ENCODE assay signal across 9 mouse cellular contexts in genomic region chr9:82976219-82976618, GRCm38 (mm10). TPM values are rescaled to one million over a fixed set of nuclear protein-coding genes. Genes with fewer than 3 reads are reported as not detected.
DNase-seq lines count a peak whose midpoint lies in the region; ATAC-seq and TF ChIP-seq lines count a peak whose summit lies in the region.
"Had no signal": no experiment of that assay in that cellular context is flagged by ENCODE, and none has a peak within 500 bp of the region (broad histone marks: within the 10 kb centered on the region; RNA-seq: fewer than 3 reads in every experiment).

No protein-coding gene starts in this region.

- intact Hi-C loops in heart, postnatal 25 days (cut with DNase I): loop anchor here (5.0 to 10.0 kb wide), 2 partner anchors 166 to 279 kb away; no protein-coding TSS in a partner anchor
- intact Hi-C loops in left cerebral cortex, postnatal 10 days (cut with DNase I): loop anchor here (5.0 to 10.0 kb wide), 4 partner anchors 139 to 399 kb away; partner anchors contain the start of gene Hmgn3

- WGBS in heart, embryonic 13.5 days: under 1% methylated on average over 9 of the region's 9 CpGs
- under 1% methylated on average over 9 of the region's 9 CpGs for WGBS in forebrain, embryonic 16.5 days
- 3% methylated on average over 9 of the region's 9 CpGs for WGBS in liver, postnatal 0 days (ENCODE audit: insufficient replicate concordance)

- no peak for TF ChIP-seq EP300 in liver, postnatal 0 days (IDR thresholded peaks at IDR 0.05; ENCODE audit: low read depth)

- no peaks in the 10 kb centered on the region for H3K9me3 ChIP-seq in heart, embryonic 13.5 days
- H3K9me3 ChIP-seq in G1E (replicated peaks): no peaks in the 10 kb centered on the region
- H3K9me3 ChIP-seq in forebrain, embryonic 16.5 days (ENCODE audit: control insufficient read depth, low read length): no peaks in the 10 kb centered on the region
- no peaks in the 10 kb centered on the region for H3K9me3 ChIP-seq in liver, postnatal 0 days (ENCODE audit: low read length)

- no peaks in the 10 kb centered on the region for H3K27me3 ChIP-seq in heart, embryonic 13.5 days (replicated peaks)
- H3K27me3 ChIP-seq in G1E (ENCODE audit: insufficient read depth, low read length): no peaks in the 10 kb centered on the region
- H3K27me3 ChIP-seq in forebrain, embryonic 16.5 days (replicated peaks; ENCODE audit: control insufficient read depth, insufficient read depth, low read length): no peaks in the 10 kb centered on the region
- H3K27me3 ChIP-seq in liver, postnatal 0 days (ENCODE audit: insufficient read depth, low read length): no peaks in the 10 kb centered on the region
- H3K27me3 ChIP-seq: Patski had no signal

- no peak for ATAC-seq in heart, embryonic 13.5 days (ENCODE audit: extremely low read depth, insufficient number of reproducible peaks, low FRiP score, low TSS enrichment)
- ATAC-seq in G1E (ENCODE audit: extremely low read depth, insufficient number of reproducible peaks, low FRiP score, poor library complexity, severe bottlenecking): no peak
- no peak for ATAC-seq in forebrain, embryonic 16.5 days
- no peak for ATAC-seq in liver, postnatal 0 days

- H3K4me3 ChIP-seq in heart, embryonic 13.5 days: peak overlapping the region; percentile 95
- peak overlapping the region; percentile 88 for H3K4me3 ChIP-seq in G1E (ENCODE audit: low read depth, low read length)
- H3K4me3 ChIP-seq in forebrain, embryonic 16.5 days (replicated peaks; ENCODE audit: low read length): peak overlapping the region; percentile 94
- peak overlapping the region; percentile 89 for H3K4me3 ChIP-seq in liver, postnatal 0 days (ENCODE audit: low read depth, low read length)

- H3K4me2 ChIP-seq in heart, embryonic 13.5 days: peak overlapping the region; percentile 84
- peak overlapping the region; percentile 44 for H3K4me2 ChIP-seq in forebrain, embryonic 16.5 days (ENCODE audit: low read length)
- peak overlapping the region; percentile 76 for H3K4me2 ChIP-seq in liver, postnatal 0 days (ENCODE audit: low read depth, low read length)

- H3K9ac ChIP-seq in heart, embryonic 13.5 days: peak overlapping the region; percentile 98
- H3K9ac ChIP-seq in forebrain, embryonic 16.5 days (replicated peaks; ENCODE audit: low read depth, low read length): peak overlapping the region; percentile 99
- peak overlapping the region; percentile 86 for H3K9ac ChIP-seq in liver, postnatal 0 days (replicated peaks)

- H3K27ac ChIP-seq in heart, embryonic 13.5 days (replicated peaks): peak overlapping the region; percentile 100
- H3K27ac ChIP-seq in forebrain, embryonic 16.5 days (ENCODE audit: low read length): peak overlapping the region; percentile 100
- H3K27ac ChIP-seq in liver, postnatal 0 days (ENCODE audit: low read depth): peak overlapping the region; percentile 99

- H3K4me1 ChIP-seq in heart, embryonic 13.5 days: peaks cover 16% of the 10 kb centered on the region
- peaks cover 16% of the 10 kb centered on the region for H3K4me1 ChIP-seq in G1E (ENCODE audit: insufficient read depth, low read depth, low read length)
- peaks cover 15% of the 10 kb centered on the region for H3K4me1 ChIP-seq in forebrain, embryonic 16.5 days (replicated peaks; ENCODE audit: control insufficient read depth, insufficient read depth, low read length)
- peaks cover 8% of the 10 kb centered on the region for H3K4me1 ChIP-seq in liver, postnatal 0 days (ENCODE audit: insufficient read depth)

- DNase-seq in heart, postnatal 25 days (ENCODE audit: low spot score): no peak
- DNase-seq in G1E (ENCODE audit: low spot score): no peak
- no peak for DNase-seq in liver, postnatal 0 days
- DNase-seq in layer of hippocampus, adult 8-10 months (ENCODE audit: low spot score in 2 of 2): no peak
- DNase-seq in testis, postnatal 10 days (ENCODE audit: low spot score): no peak
- DNase-seq in left cerebral cortex, postnatal 10 days (ENCODE audit: extremely low spot score in 1 of 2, low spot score in 2 of 2): no peak

- no peak for TF ChIP-seq CTCF in G1E (IDR thresholded peaks at IDR 0.05; ENCODE audit: low read depth, low read length)
- TF ChIP-seq CTCF in liver, postnatal 0 days (IDR thresholded peaks at IDR 0.05; ENCODE audit: low read depth): no peak

- no peaks in the 10 kb centered on the region for H3K36me3 ChIP-seq in heart, embryonic 13.5 days
- H3K36me3 ChIP-seq in G1E (replicated peaks): peaks cover 6% of the 10 kb centered on the region
- H3K36me3 ChIP-seq in forebrain, embryonic 16.5 days (ENCODE audit: control insufficient read depth, insufficient read depth): no peaks in the 10 kb centered on the region
- no peaks in the 10 kb centered on the region; the same call in 1 of the 2 replicates for H3K36me3 ChIP-seq in liver, postnatal 0 days (replicated peaks; ENCODE audit: insufficient read depth, low read length)

RNA-seq across cellular contexts. Expression of gene Phip, which starts 0.9 kb away (rescaled TPM):
- polyA plus RNA-seq in heart, embryonic 13.5 days (2015; fragmentation: Nextera tagmentation; extraction: Ambion mirVana): 43.3 and 46.4 TPM in 2 replicates
- total RNA-seq in heart, postnatal 25 days (2021): 10 to 100 TPM; 29.2 to 31.4 TPM
- total RNA-seq in G1E (2014; fragmentation: Nextera tagmentation) (162 and 176 TPM in 2 replicates), G1E (2017) (121 and 140 TPM in 2 replicates)
- 5.5 and 6.7 TPM in 2 replicates for polyA plus RNA-seq in G1E (2012)
- 139 and 143 TPM in 2 replicates for polyA plus RNA-seq in forebrain, embryonic 16.5 days (2015; fragmentation: Nextera tagmentation; extraction: Ambion mirVana)
- 15.1 and 15.4 TPM in 2 replicates for polyA plus RNA-seq in liver, postnatal 0 days (2015; fragmentation: Nextera tagmentation; extraction: Ambion mirVana)
- 10 to 100 TPM; 63.4 to 86.8 (median 73.1) TPM for total RNA-seq in layer of hippocampus, adult 8-10 months (2022)
- 10 to 100 TPM; 55.8 to 59.5 TPM for total RNA-seq in left cerebral cortex, postnatal 10 days (2021)
